Mouse (Mus musculus) cerebellum, adult 2 months (tissue): ENCODE data around the gene Epb41.

Experiments used
- CTCF ChIP-seq: fragments of 200-500 bp; IDR thresholded peaks from 2 replicates; pipeline ENCODE4 v1.5.1; 2011; ENCODE audit warnings: low read depth, mild to moderate bottlenecking, control low read depth, low read length, moderate library complexity, borderline replicate concordance; ENCODE audit not compliant: insufficient read depth
- POLR2A ChIP-seq: fragments of 200-500 bp; IDR thresholded peaks from 2 replicates; pipeline ENCODE4 v1.6.1; 2011; ENCODE audit warnings: low read length, control low read depth, borderline replicate concordance; ENCODE audit not compliant: insufficient read depth

- TF ChIP-seq CTCF, result no peak
- TF ChIP-seq POLR2A, result no peak
Measured at GRCm38 (mm10) chr4:131920595-131921351, 154.3 kb downstream of the Epb41 start.
